17 mouse cellular contexts compared by ENCODE assay signal in the genomic region with DNA sequence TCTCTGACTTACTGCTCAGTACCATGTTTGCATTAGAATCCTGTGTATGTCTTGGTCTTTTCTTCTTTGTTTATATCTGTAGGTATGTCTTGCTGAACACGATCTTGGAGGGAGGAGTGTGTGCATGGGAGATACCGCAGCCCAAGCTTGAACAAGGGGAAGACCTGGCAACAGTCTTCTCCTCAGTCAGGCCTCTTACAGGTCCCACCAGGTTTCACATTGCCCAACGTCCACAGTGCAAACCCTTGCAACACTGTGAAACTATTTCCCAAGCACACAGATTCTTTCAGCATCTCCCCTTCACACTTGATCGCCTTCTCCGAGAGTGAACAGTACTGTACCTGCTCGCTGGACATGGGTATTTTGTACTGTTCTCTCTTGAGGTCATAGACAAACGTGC. TPM values are rescaled to one million over a fixed set of nuclear protein-coding genes. Genes with fewer than 3 reads are reported as not detected.
"Had no signal": no experiment of that assay in that cellular context is flagged by ENCODE, and none has a peak within 500 bp of the region (broad histone marks: within the 10 kb centered on the region; RNA-seq: fewer than 3 reads in every experiment).

No protein-coding gene starts in this region.

- H3K4me3 ChIP-seq: neural tube, embryonic 12.5 days; neural tube, embryonic 13.5 days; neural tube, embryonic 15.5 days; stomach, embryonic 15.5 days had no signal

- H3K9me3 ChIP-seq: neural tube, embryonic 12.5 days; neural tube, embryonic 13.5 days; neural tube, embryonic 15.5 days; stomach, embryonic 15.5 days had no signal

- H3K4me2 ChIP-seq: neural tube, embryonic 12.5 days; neural tube, embryonic 13.5 days; neural tube, embryonic 15.5 days; stomach, embryonic 15.5 days had no signal

- H3K9ac ChIP-seq: neural tube, embryonic 12.5 days; neural tube, embryonic 13.5 days; neural tube, embryonic 15.5 days; stomach, embryonic 15.5 days had no signal

- H3K27ac ChIP-seq: neural tube, embryonic 12.5 days; neural tube, embryonic 13.5 days; neural tube, embryonic 15.5 days; stomach, embryonic 15.5 days; stomach, postnatal 0 days had no signal

- H3K36me3 ChIP-seq: neural tube, embryonic 12.5 days; neural tube, embryonic 13.5 days; neural tube, embryonic 15.5 days; stomach, embryonic 15.5 days had no signal

- DNase-seq: right cerebral cortex, adult 18-20 months; right cerebral cortex, postnatal 14 days; right cerebral cortex, postnatal 25 days; right cerebral cortex, postnatal 4 days; spleen, adult 18-20 months; thymus, adult 18-20 months; thymus, adult 2 months; thymus, postnatal 14 days; thymus, postnatal 25 days; thymus, postnatal 36 days; thymus, postnatal 4 days had no signal

- H3K27me3 ChIP-seq: neural tube, embryonic 12.5 days; stomach, embryonic 15.5 days had no signal

- H3K4me1 ChIP-seq: stomach, embryonic 15.5 days had no signal

RNA-seq across cellular contexts. Expression of a gene that starts 16.0 kb away (rescaled TPM):
- total RNA-seq: neutrophil, adult 5-6 weeks had no signal

RNA-seq across cellular contexts. Expression of a gene that starts 19.9 kb away (rescaled TPM):
- total RNA-seq: neutrophil, adult 5-6 weeks had no signal
